Comparison of ENCODE assay signal across 13 mouse cellular contexts in genomic region chr4:109421608-109422007, GRCm38 (mm10).
"Had no signal": no experiment of that assay in that cellular context is flagged by ENCODE, and none has a peak within 500 bp of the region (broad histone marks: within the 10 kb centered on the region; RNA-seq: fewer than 3 reads in every experiment).

No protein-coding gene starts in this region.

- H3K4me2 ChIP-seq: kidney, embryonic 15.5 days; liver, embryonic 11.5 days; midbrain, embryonic 11.5 days had no signal

- H3K27me3 ChIP-seq: kidney, embryonic 15.5 days had no signal

- H3K4me3 ChIP-seq: kidney, embryonic 15.5 days; left cerebral cortex, adult 2 months had no signal

- H3K36me3 ChIP-seq: kidney, embryonic 15.5 days had no signal

- H3K9me3 ChIP-seq: kidney, embryonic 15.5 days had no signal

- DNase-seq: kidney, postnatal 10 days; layer of hippocampus, postnatal 36 days; lung, postnatal 14 days; lung, postnatal 4 days; midbrain, embryonic 14.5 days; thymus, adult 2 months; thymus, postnatal 14 days; thymus, postnatal 4 days had no signal

- H3K27ac ChIP-seq: kidney, embryonic 15.5 days; left cerebral cortex, adult 2 months; liver, embryonic 14.5 days had no signal

- H3K9ac ChIP-seq: kidney, embryonic 15.5 days; liver, embryonic 14.5 days had no signal
